Mouse (Mus musculus) CD4-positive helper T cell, adult 2 months (primary cell): ENCODE results near the gene Zfp936.
"Not testable (repeated sequence)": the region's sequence is repeated elsewhere in the genome, so short reads cannot be mapped to it uniquely, and the experiment has no call there.

Source experiments
- DNase-seq: peaks from one replicate; pipeline ENCODE4 v3.0.0-alpha.2; 2012; ENCODE audit warnings: low read depth, missing footprints, low spot score

Zfp936 gene

GRCm38 (mm10) chr7:43113929-43114328, at the start of gene Zfp936:
TSS of gene Zfp936 (plus strand) at chr7:43114229.
- not testable (repeated sequence) for DNase-seq

GRCm38 (mm10) chr7:43077831-43078230, 36.2 kb upstream of the Zfp936 start:
- no peak for DNase-seq

- not testable (repeated sequence) for DNase-seq
Measured at GRCm38 (mm10) chr7:43128691-43129090, 14.7 kb downstream of the Zfp936 start.

- DNase-seq = not testable (repeated sequence)
Measured at GRCm38 (mm10) chr7:43164121-43164520, 50.1 kb downstream of the Zfp936 start.

- not testable (repeated sequence) for DNase-seq
Measured at GRCm38 (mm10) chr7:43167101-43167500, 53.1 kb downstream of the Zfp936 start.

GRCm38 (mm10) chr7:43167811-43168210, 53.8 kb downstream of the Zfp936 start:
- not testable (repeated sequence) for DNase-seq

GRCm38 (mm10) chr7:43168212-43168611, 54.2 kb downstream of the Zfp936 start:
- not testable (repeated sequence) for DNase-seq

- DNase-seq = no peak
Measured at GRCm38 (mm10) chr7:43177003-43177702, 63.1 kb downstream of the Zfp936 start.

- DNase-seq = not testable (repeated sequence)
Measured at GRCm38 (mm10) chr7:43213781-43214180, 99.8 kb downstream of the Zfp936 start.
